Mouse (Mus musculus) hindbrain, embryonic 11.5 days (tissue): Measurements from ENCODE around the gene Olfr1260. TPM values are rescaled to one million over a fixed set of nuclear protein-coding genes. Genes with fewer than 3 reads are reported as not detected.

Source experiments
- ATAC-seq: fragments of 200-750 bp; cut with Nextera tagmentation; 2 replicates; pipeline ENCODE4 v1.8.0; 2017; ENCODE audit warnings: mild to moderate bottlenecking, moderate TSS enrichment, moderate library complexity; ENCODE audit not compliant: low FRiP score
- DNase-seq: peaks from one replicate; pipeline ENCODE4 v3.0.0-alpha.2; 2015; ENCODE audit warnings: low spot score
- H3K27ac ChIP-seq: fragments of 300-500 bp; sonication (generic); 2 replicates; pipeline ENCODE4 v1.5.1; 2014; ENCODE audit warnings: mild to moderate bottlenecking, low read depth, low read length
- H3K27me3 ChIP-seq: fragments of 300-500 bp; sonication (generic); 2 replicates; pipeline ENCODE4 v1.6.1; 2014; ENCODE audit warnings: mild to moderate bottlenecking, low read length, moderate library complexity, mixed read lengths; ENCODE audit not compliant: control insufficient read depth, insufficient read depth
- H3K36me3 ChIP-seq: fragments of 300-500 bp; sonication (generic); 2 replicates; pipeline ENCODE4 v1.6.1; 2014; ENCODE audit warnings: mild to moderate bottlenecking, low read length, moderate library complexity, mixed read lengths; ENCODE audit not compliant: control insufficient read depth, insufficient read depth
- H3K4me1 ChIP-seq: fragments of 300-500 bp; sonication (generic); replicated peaks from 2 replicates; pipeline ENCODE4 v1.6.1; 2014; ENCODE audit warnings: low read length, mixed read lengths; ENCODE audit not compliant: control insufficient read depth, insufficient read depth
- H3K4me2 ChIP-seq: fragments of 300-500 bp; sonication (generic); replicated peaks from 2 replicates; pipeline ENCODE4 v1.6.1; 2014; ENCODE audit warnings: mild to moderate bottlenecking, low read depth, low read length
- H3K4me3 ChIP-seq: fragments of 300-500 bp; sonication (generic); 2 replicates; pipeline ENCODE4 v1.5.1; 2014; ENCODE audit warnings: low read depth, low read length
- H3K9ac ChIP-seq: fragments of 300-500 bp; sonication (generic); 2 replicates; pipeline ENCODE4 v1.6.1; 2014; ENCODE audit warnings: low read depth, low read length
- H3K9me3 ChIP-seq: fragments of 300-500 bp; sonication (generic); 2 replicates; pipeline ENCODE4 v1.6.1; 2016; ENCODE audit warnings: low read length; ENCODE audit not compliant: control insufficient read depth
- WGBS: fragments of 180-500 bp; shearing (Covaris S2); extraction: QIAGEN DNeasy Blood & Tissue Kit; methylation state at CpG from one replicate; pipeline ENCODE4 v1.1.7; 2014; 5-methylcytosine and 5-hydroxymethylcytosine counted together
- polyA plus RNA-seq: library from polyadenylated mRNA; unstranded; fragments of >200 nt; fragmentation: Nextera tagmentation; extraction: Ambion mirVana; gene quantifications from 2 replicates; pipeline ENCODE4 v1.2.1, GENCODE M21; 2014

Olfr1260 gene
- polyA plus RNA-seq, result not detected in 2 replicates

DNA sequence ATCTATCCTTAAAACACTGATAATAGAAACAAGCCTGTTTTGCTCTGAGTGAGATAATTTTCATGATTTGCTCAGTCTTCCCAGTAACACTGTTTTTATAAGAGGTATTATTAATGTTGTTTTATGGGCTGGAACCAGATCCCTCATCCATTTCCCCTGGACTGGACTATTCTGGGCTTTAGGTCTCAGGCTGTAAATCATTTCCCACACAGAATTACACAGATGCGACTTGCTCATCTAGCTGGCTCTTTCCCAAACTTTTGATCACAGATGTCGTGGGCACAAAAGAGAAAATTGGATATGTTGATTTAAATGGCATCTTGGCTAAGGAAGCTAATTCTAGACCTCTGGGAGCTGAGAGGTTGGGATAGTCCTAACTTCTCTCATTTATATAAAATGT lies at the start of gene Olfr1260:
Gene Olfr1260 (plus strand): TSS at position 157 of the 400 bp plus-strand sequence.
- WGBS, result 83% methylated on average over 2 of the region's 2 CpGs
- H3K9me3 ChIP-seq, result no peaks in the 10 kb centered on the region

DNA sequence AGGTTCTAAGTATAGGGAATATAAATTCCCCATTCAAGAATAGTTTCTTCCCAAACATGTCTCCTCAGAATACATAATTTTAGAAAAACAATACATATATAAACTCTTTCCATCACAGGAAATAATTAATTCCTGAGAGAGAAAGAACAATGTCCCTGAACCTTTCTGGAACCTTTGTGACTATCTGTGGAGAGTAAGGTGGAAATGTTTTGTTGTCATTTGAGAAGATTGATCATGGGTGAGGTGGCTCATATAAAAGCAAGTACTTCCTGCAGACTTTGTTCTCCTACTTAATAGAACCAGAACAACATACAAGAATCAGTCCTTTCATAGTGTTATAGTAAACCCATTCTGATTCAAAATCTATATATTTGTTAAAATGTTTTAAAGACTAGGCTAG lies 47.1 kb upstream of the Olfr1260 start, which contains the start of gene Olfr1258:
Gene Olfr1258 (plus strand): TSS at position 301 of the 400 bp plus-strand sequence.
- ATAC-seq (no peak), DNase-seq (no peak)
- H3K4me3 ChIP-seq, result no peak within 1 kb of the TSS
- no peak within 1 kb of the TSS for H3K27ac ChIP-seq
- no peaks in the 10 kb centered on the region for H3K36me3 ChIP-seq
- H3K9ac ChIP-seq, result no peak within 1 kb of the TSS
- H3K9me3 ChIP-seq, result no peaks in the 10 kb centered on the region
- no peaks in the 10 kb centered on the region for H3K4me1 ChIP-seq
- H3K27me3 ChIP-seq, result no peaks in the 10 kb centered on the region
- no peak within 1 kb of the TSS for H3K4me2 ChIP-seq

More for the DNA sequence above, at the start of gene Olfr1260:
- H3K27ac ChIP-seq, result no peak within 1 kb of the TSS
- no peak within 1 kb of the TSS for H3K4me2 ChIP-seq
- no peaks in the 10 kb centered on the region for H3K27me3 ChIP-seq
- no peaks in the 10 kb centered on the region for H3K36me3 ChIP-seq
- ATAC-seq, result no peak
- no peak within 1 kb of the TSS for H3K9ac ChIP-seq
- no peak within 1 kb of the TSS for H3K4me3 ChIP-seq
- H3K4me1 ChIP-seq, result no peaks in the 10 kb centered on the region
- DNase-seq, result no peak

DNA sequence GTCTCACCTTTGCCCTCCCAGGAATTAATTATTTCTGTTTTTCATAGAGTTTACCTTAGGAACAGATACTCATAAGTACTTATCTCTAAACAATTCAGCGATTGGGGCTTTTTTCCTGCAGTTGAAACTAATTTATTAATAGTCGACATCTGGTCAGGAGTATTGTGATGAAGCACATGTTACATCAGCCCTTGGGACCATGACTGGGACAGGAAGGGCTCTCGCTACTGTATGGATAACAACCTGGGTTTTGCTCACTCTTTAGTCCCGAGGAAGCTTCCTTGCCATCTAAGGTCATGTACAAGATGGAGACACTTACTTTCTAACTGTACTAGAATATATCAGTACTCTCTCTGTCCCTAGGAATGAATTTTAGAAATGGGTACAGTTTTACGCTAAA lies 25.6 kb upstream of the Olfr1260 start, which contains the start of gene Olfr1259:
Gene Olfr1259 (minus strand): TSS at position 101 of the 400 bp plus-strand sequence.
- Histone ChIP-seq H3K4me3 (no peak within 1 kb of the TSS), H3K9ac (no peak within 1 kb of the TSS), H3K4me2 (no peak within 1 kb of the TSS), H3K27me3 (no peaks in the 10 kb centered on the region), H3K27ac (no peak within 1 kb of the TSS), H3K36me3 (no peaks in the 10 kb centered on the region), H3K9me3 (no peaks in the 10 kb centered on the region), H3K4me1 (no peaks in the 10 kb centered on the region)
- 89% methylated on average over 5 of the region's 5 CpGs for WGBS
- DNase-seq (no peak), ATAC-seq (no peak)

DNA sequence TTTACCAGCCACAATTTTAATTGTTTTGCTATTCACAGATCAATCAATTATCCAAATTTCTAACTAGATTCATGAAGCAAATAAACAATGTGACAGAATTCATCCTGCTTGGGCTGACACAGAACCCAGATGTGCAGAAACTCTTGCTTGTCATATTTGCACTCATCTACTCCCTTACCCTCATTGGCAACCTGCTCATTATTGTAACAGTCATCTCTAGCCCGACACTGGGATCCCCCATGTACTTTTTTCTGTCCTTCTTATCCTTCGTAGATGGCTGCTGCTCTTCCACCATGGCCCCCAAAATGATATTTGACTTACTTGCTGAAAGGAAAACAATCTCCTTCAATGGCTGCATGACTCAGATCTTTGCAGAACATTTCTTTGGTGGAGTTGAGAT lies 3.6 kb downstream of the Olfr1260 start:
- H3K9ac ChIP-seq, result no peak overlapping the region
- H3K4me3 ChIP-seq, result no peak overlapping the region
- ATAC-seq (no peak), DNase-seq (no peak)
- no peaks in the 10 kb centered on the region for H3K36me3 ChIP-seq
- WGBS, result 88% methylated on average over 2 of the region's 2 CpGs
- no peak overlapping the region for H3K4me2 ChIP-seq
- no peaks in the 10 kb centered on the region for H3K27me3 ChIP-seq
- H3K9me3 ChIP-seq, result no peaks in the 10 kb centered on the region
- H3K4me1 ChIP-seq, result no peaks in the 10 kb centered on the region
- H3K27ac ChIP-seq, result no peak overlapping the region

DNA sequence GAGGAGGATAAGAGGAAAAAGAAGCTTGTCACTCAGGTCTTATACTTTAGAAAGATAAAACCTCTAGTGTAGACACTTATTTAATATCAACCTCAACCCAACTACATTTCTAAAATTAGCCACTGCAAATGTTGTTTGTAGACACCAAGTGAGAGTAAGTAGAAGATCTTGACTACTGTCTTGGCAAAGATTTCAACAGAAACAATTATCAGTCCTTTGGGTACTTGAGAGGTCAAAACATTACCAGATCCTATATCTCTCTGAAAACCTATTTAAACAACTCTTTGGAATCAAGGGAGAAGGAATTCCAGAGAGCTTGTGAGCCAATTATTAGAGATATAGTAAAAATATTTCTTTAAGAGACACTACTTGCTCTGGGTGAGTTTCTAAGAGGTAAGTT lies 16.8 kb downstream of the Olfr1260 start, which contains the start of gene Olfr1261:
Gene Olfr1261 (plus strand): TSS at position 301 of the 400 bp plus-strand sequence.
- no peak for ATAC-seq
- no peaks in the 10 kb centered on the region for H3K4me1 ChIP-seq
- DNase-seq, result no peak
- H3K36me3 ChIP-seq, result no peaks in the 10 kb centered on the region
- no peaks in the 10 kb centered on the region for H3K9me3 ChIP-seq
- H3K27me3 ChIP-seq, result no peaks in the 10 kb centered on the region
- H3K4me3 ChIP-seq, result no peak within 1 kb of the TSS
- no peak within 1 kb of the TSS for H3K4me2 ChIP-seq
- no peak within 1 kb of the TSS for H3K27ac ChIP-seq
- H3K9ac ChIP-seq, result no peak within 1 kb of the TSS

DNA sequence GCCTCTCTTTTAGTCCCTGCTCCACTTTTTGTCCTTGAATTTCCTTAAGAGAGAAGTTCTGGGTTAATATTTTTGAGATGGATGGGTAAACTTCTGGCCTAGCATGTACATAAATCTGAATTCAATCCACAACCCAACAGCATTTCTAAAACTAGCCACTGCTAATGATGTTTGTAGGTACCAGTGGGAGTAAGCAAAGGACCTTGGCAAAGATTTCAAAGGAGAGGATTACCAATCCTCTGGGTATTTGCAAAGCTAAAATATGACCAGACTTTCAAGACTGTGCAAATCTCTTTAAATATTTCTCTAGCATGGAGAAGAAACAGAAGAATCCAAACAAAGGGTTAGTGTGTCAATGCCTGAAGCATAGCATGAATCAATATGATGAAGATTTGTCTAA lies 25.7 kb downstream of the Olfr1260 start, which contains the start of gene Olfr1262:
Gene Olfr1262 (plus strand): TSS at position 301 of the 400 bp plus-strand sequence.
- ATAC-seq, result no peak
- DNase-seq, result no peak
- H3K4me3 ChIP-seq, result no peak within 1 kb of the TSS

DNA sequence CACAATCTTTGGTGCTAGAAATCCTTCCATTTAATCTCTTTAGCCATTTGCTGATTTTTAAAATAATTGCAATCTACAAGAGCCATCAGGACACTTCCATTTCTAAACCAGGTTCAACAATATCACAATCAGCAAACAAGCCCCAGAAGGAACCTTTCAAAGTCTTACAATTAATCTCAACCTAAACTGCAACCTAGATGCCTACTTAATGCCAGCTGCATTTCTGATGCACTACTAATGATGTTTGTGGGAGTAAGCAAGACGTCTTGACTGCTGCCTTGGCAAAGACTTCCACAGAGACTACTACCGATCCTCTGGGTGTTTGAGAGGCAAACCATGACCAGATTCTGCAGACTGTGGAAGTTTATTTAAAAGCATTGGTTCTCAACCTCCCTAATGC lies 37.7 kb downstream of the Olfr1260 start, which contains the start of gene Olfr1263:
Gene Olfr1263 (plus strand): TSS at position 301 of the 400 bp plus-strand sequence.
- ATAC-seq, result no peak

More for the DNA sequence above, 25.7 kb downstream of the Olfr1260 start, which contains the start of gene Olfr1262:
- Histone ChIP-seq H3K36me3 (no peaks in the 10 kb centered on the region), H3K9ac (no peak within 1 kb of the TSS), H3K4me1 (no peaks in the 10 kb centered on the region), H3K27ac (no peak within 1 kb of the TSS), H3K9me3 (no peaks in the 10 kb centered on the region), H3K4me2 (no peak within 1 kb of the TSS), H3K27me3 (no peaks in the 10 kb centered on the region)

DNA sequence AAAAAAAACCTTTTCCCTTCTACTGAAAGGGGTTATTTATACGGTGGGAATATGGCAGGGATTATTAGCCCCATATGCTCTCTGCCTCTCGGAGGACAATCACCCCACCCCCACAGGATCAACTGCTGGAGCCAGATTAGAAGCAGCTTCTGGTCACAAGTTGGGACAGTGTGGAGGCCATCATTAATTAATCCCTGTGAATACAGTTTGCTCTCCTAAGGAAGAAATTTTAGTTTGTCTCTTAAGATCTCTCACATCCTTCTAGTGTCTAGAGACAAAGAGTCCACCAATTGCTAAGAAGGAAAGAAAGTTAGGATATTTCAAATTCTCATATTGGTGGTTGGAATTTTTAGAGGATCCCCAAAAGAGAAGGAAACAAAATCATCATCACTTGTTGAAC lies 51.3 kb downstream of the Olfr1260 start, which contains the start of gene Olfr1264:
Gene Olfr1264 (minus strand): TSS at position 101 of the 400 bp plus-strand sequence.
- ATAC-seq (no peak), DNase-seq (no peak)
- no peak within 1 kb of the TSS for H3K27ac ChIP-seq
- H3K36me3 ChIP-seq, result no peaks in the 10 kb centered on the region
- WGBS, result 80% methylated on average over 2 of the region's 2 CpGs
- H3K4me2 ChIP-seq, result no peak within 1 kb of the TSS
- no peaks in the 10 kb centered on the region for H3K27me3 ChIP-seq
- no peak within 1 kb of the TSS for H3K4me3 ChIP-seq
- no peaks in the 10 kb centered on the region for H3K9me3 ChIP-seq
- H3K9ac ChIP-seq, result no peak within 1 kb of the TSS
- no peaks in the 10 kb centered on the region for H3K4me1 ChIP-seq

More for the DNA sequence above, 37.7 kb downstream of the Olfr1260 start, which contains the start of gene Olfr1263:
- H3K4me1 ChIP-seq, result no peaks in the 10 kb centered on the region
- H3K27me3 ChIP-seq, result no peaks in the 10 kb centered on the region
- no peak for DNase-seq
- H3K4me3 ChIP-seq, result no peak within 1 kb of the TSS
- no peak within 1 kb of the TSS for H3K9ac ChIP-seq
- no peak within 1 kb of the TSS for H3K27ac ChIP-seq
- no peak within 1 kb of the TSS for H3K4me2 ChIP-seq
- 83% methylated on average over 2 of the region's 2 CpGs for WGBS
- H3K36me3 ChIP-seq, result no peaks in the 10 kb centered on the region
- H3K9me3 ChIP-seq, result no peaks in the 10 kb centered on the region
